Mouse (Mus musculus) midbrain, embryonic 16.5 days (tissue): ENCODE data around the gene Lyzl4. TPM values are rescaled to one million over a fixed set of nuclear protein-coding genes. Genes with fewer than 3 reads are reported as not detected.
"Not testable (repeated sequence)": the region's sequence is repeated elsewhere in the genome, so short reads cannot be mapped to it uniquely, and the experiment has no call there.

ENCODE experiments used
- ATAC-seq: fragments of 200-750 bp; cut with Nextera tagmentation; 2 replicates; pipeline ENCODE4 v1.8.0; 2017; ENCODE audit warnings: moderate TSS enrichment
- H3K27ac ChIP-seq: fragments of 300-500 bp; sonication (generic); 2 replicates; pipeline ENCODE4 v1.5.1; 2014; ENCODE audit warnings: mild to moderate bottlenecking, low read length, mixed read lengths
- H3K27me3 ChIP-seq: fragments of 300-500 bp; sonication (generic); 2 replicates; pipeline ENCODE4 v1.6.1; 2014; ENCODE audit warnings: low read depth, low read length, mixed read lengths; ENCODE audit not compliant: control insufficient read depth, insufficient read depth
- H3K36me3 ChIP-seq: fragments of 300-500 bp; sonication (generic); 2 replicates; pipeline ENCODE4 v1.6.1; 2014; ENCODE audit warnings: mild to moderate bottlenecking, low read length, moderate library complexity, mixed read lengths; ENCODE audit not compliant: control insufficient read depth, insufficient read depth
- H3K4me1 ChIP-seq: fragments of 300-500 bp; sonication (generic); 2 replicates; pipeline ENCODE4 v1.6.1; 2014; ENCODE audit warnings: mild to moderate bottlenecking, low read length, mixed read lengths; ENCODE audit not compliant: control insufficient read depth, insufficient read depth
- H3K4me2 ChIP-seq: fragments of 300-500 bp; sonication (generic); 2 replicates; pipeline ENCODE4 v1.6.1; 2014; ENCODE audit warnings: mild to moderate bottlenecking, low read length, mixed read lengths
- H3K4me3 ChIP-seq: fragments of 300-500 bp; sonication (generic); 2 replicates; pipeline ENCODE4 v1.5.1; 2014; ENCODE audit warnings: low read depth, mild to moderate bottlenecking, low read length, moderate library complexity, mixed read lengths
- H3K9ac ChIP-seq: fragments of 300-500 bp; sonication (generic); 2 replicates; pipeline ENCODE4 v1.6.1; 2014; ENCODE audit warnings: low read depth, low read length, mixed read lengths
- H3K9me3 ChIP-seq: fragments of 300-500 bp; sonication (generic); replicated peaks from 2 replicates; pipeline ENCODE4 v1.6.1; 2014; ENCODE audit warnings: mild to moderate bottlenecking, low read length, mixed read lengths; ENCODE audit not compliant: control insufficient read depth, poor library complexity, severe bottlenecking
- WGBS: fragments of 180-500 bp; shearing (Covaris S2); extraction: QIAGEN DNeasy Blood & Tissue Kit; methylation state at CpG from one replicate; pipeline ENCODE4 v1.1.7; 2014; 5-methylcytosine and 5-hydroxymethylcytosine counted together
- polyA plus RNA-seq: library from polyadenylated mRNA; unstranded; fragments of >200 nt; fragmentation: Nextera tagmentation; extraction: Ambion mirVana; gene quantifications from 2 replicates; pipeline ENCODE4 v1.2.1, GENCODE M21; 2015

The Lyzl4 gene
- polyA plus RNA-seq, 1 experiment from 2014 or later = not detected

GRCm38 (mm10) chr9:121600201-121600860 lies 41.6 kb downstream of the Lyzl4 start:
- no peaks in the 10 kb centered on the region for H3K9me3 ChIP-seq
- 53% methylated on average over 13 of the region's 13 CpGs for WGBS
- ATAC-seq = no peak
- H3K27me3 ChIP-seq = no peaks in the 10 kb centered on the region
- peaks cover 6% of the 10 kb centered on the region; the same call in 1 of the 2 replicates for H3K4me1 ChIP-seq
- no peak overlapping the region for H3K9ac ChIP-seq
- H3K36me3 ChIP-seq = no peaks in the 10 kb centered on the region
- H3K27ac ChIP-seq = no peak overlapping the region
- H3K4me3 ChIP-seq = no peak overlapping the region
- no peak overlapping the region for H3K4me2 ChIP-seq

- Histone ChIP-seq H3K27ac (no peak overlapping the region), H3K9me3 (no peaks in the 10 kb centered on the region), H3K4me3 (no peak overlapping the region), H3K9ac (no peak overlapping the region), H3K27me3 (no peaks in the 10 kb centered on the region), H3K4me1 (peaks cover 6% of the 10 kb centered on the region; the same call in 1 of the 2 replicates), H3K4me2 (no peak overlapping the region), H3K36me3 (no peaks in the 10 kb centered on the region)
- no peak for ATAC-seq
- WGBS = 75% methylated on average over 6 of the region's 6 CpGs
Observed at GRCm38 (mm10) chr9:121599551-121599950, 42.3 kb downstream of the Lyzl4 start.

GRCm38 (mm10) chr9:121598106-121598505 lies 43.8 kb downstream of the Lyzl4 start:
- peaks cover 6% of the 10 kb centered on the region; the same call in 1 of the 2 replicates for H3K4me1 ChIP-seq
- no peaks in the 10 kb centered on the region for H3K9me3 ChIP-seq
- H3K4me3 ChIP-seq = no peak overlapping the region
- no peak overlapping the region for H3K4me2 ChIP-seq
- H3K36me3 ChIP-seq = no peaks in the 10 kb centered on the region
- 76% methylated on average over 2 of the region's 2 CpGs for whole genome bisulfite sequencing
- no peak overlapping the region for H3K9ac ChIP-seq
- no peak for ATAC-seq
- no peak overlapping the region for H3K27ac ChIP-seq
- no peaks in the 10 kb centered on the region for H3K27me3 ChIP-seq

- H3K9ac ChIP-seq = no peak overlapping the region
- H3K4me3 ChIP-seq = no peak overlapping the region
- ATAC-seq = no peak
- no peaks in the 10 kb centered on the region for H3K4me1 ChIP-seq
- no peaks in the 10 kb centered on the region for H3K36me3 ChIP-seq
- 63% methylated on average over 4 of the region's 4 CpGs for WGBS
- H3K27ac ChIP-seq = no peak overlapping the region
- H3K4me2 ChIP-seq = no peak overlapping the region
- no peaks in the 10 kb centered on the region for H3K27me3 ChIP-seq
- H3K9me3 ChIP-seq = no peaks in the 10 kb centered on the region
Observed at GRCm38 (mm10) chr9:121594771-121595170, 47.1 kb downstream of the Lyzl4 start.

- not testable (repeated sequence) for ATAC-seq, H3K9me3 ChIP-seq, H3K4me2 ChIP-seq, H3K9ac ChIP-seq, H3K4me1 ChIP-seq, H3K27ac ChIP-seq, H3K36me3 ChIP-seq, H3K27me3 ChIP-seq, H3K4me3 ChIP-seq
- 83% methylated on average over 3 of the region's 3 CpGs for WGBS
Observed at GRCm38 (mm10) chr9:121593768-121594167, 48.1 kb downstream of the Lyzl4 start.

GRCm38 (mm10) chr9:121592948-121593550 lies 48.8 kb downstream of the Lyzl4 start:
- Histone ChIP-seq H3K4me1 (no peaks in the 10 kb centered on the region), H3K36me3 (no peaks in the 10 kb centered on the region), H3K27me3 (no peaks in the 10 kb centered on the region), H3K9ac (no peak overlapping the region), H3K4me3 (no peak overlapping the region), H3K9me3 (peaks cover 5% of the 10 kb centered on the region; the same call in 1 of the 2 replicates), H3K27ac (no peak overlapping the region), H3K4me2 (no peak overlapping the region)
- WGBS = 64% methylated on average over 13 of the region's 13 CpGs
- ATAC-seq = no peak

GRCm38 (mm10) chr9:121589533-121589932 lies 52.4 kb downstream of the Lyzl4 start:
- H3K27ac ChIP-seq = no peak overlapping the region
- WGBS = 61% methylated on average over 2 of the region's 2 CpGs
- H3K4me1 ChIP-seq = no peaks in the 10 kb centered on the region
- H3K9ac ChIP-seq = no peak overlapping the region
- no peak overlapping the region for H3K4me3 ChIP-seq
- peaks cover 5% of the 10 kb centered on the region for H3K9me3 ChIP-seq
- no peak for ATAC-seq
- H3K36me3 ChIP-seq = no peaks in the 10 kb centered on the region
- no peak overlapping the region for H3K4me2 ChIP-seq
- no peaks in the 10 kb centered on the region for H3K27me3 ChIP-seq

GRCm38 (mm10) chr9:121574380-121574779 lies 67.5 kb downstream of the Lyzl4 start:
- no peak overlapping the region for H3K4me3 ChIP-seq
- H3K27me3 ChIP-seq = no peaks in the 10 kb centered on the region
- H3K27ac ChIP-seq = no peak overlapping the region
- no peak overlapping the region for H3K4me2 ChIP-seq
- no peak for ATAC-seq
- H3K9me3 ChIP-seq = no peaks in the 10 kb centered on the region
- 80% methylated on average over 5 of the region's 5 CpGs for WGBS
- no peak overlapping the region for H3K9ac ChIP-seq
- no peaks in the 10 kb centered on the region for H3K4me1 ChIP-seq
- no peaks in the 10 kb centered on the region for H3K36me3 ChIP-seq

GRCm38 (mm10) chr9:121568451-121568850 lies 73.4 kb downstream of the Lyzl4 start:
- H3K27me3 ChIP-seq = no peaks in the 10 kb centered on the region
- H3K4me2 ChIP-seq = no peak overlapping the region
- H3K36me3 ChIP-seq = no peaks in the 10 kb centered on the region
- ATAC-seq = no peak
- no peaks in the 10 kb centered on the region; the same call in 1 of the 2 replicates for H3K4me1 ChIP-seq
- no peak overlapping the region for H3K27ac ChIP-seq
- 8% methylated on average over 1 of the region's 1 CpGs for WGBS
- H3K9me3 ChIP-seq = no peaks in the 10 kb centered on the region
- H3K4me3 ChIP-seq = no peak overlapping the region
- no peak overlapping the region for H3K9ac ChIP-seq
